Mouse (Mus musculus) telencephalon, adult 2 months (tissue): Measurements from ENCODE around the gene Ppp1r3d.
A peak's percentile ranks its signal among the peaks of the same experiment; 100 is the strongest.

Experiments used
- DNase-seq: peaks from one replicate; pipeline ENCODE4 v3.0.0-alpha.2; 2011; ENCODE audit warnings: low read depth, low spot score

Gene Ppp1r3d

DNA sequence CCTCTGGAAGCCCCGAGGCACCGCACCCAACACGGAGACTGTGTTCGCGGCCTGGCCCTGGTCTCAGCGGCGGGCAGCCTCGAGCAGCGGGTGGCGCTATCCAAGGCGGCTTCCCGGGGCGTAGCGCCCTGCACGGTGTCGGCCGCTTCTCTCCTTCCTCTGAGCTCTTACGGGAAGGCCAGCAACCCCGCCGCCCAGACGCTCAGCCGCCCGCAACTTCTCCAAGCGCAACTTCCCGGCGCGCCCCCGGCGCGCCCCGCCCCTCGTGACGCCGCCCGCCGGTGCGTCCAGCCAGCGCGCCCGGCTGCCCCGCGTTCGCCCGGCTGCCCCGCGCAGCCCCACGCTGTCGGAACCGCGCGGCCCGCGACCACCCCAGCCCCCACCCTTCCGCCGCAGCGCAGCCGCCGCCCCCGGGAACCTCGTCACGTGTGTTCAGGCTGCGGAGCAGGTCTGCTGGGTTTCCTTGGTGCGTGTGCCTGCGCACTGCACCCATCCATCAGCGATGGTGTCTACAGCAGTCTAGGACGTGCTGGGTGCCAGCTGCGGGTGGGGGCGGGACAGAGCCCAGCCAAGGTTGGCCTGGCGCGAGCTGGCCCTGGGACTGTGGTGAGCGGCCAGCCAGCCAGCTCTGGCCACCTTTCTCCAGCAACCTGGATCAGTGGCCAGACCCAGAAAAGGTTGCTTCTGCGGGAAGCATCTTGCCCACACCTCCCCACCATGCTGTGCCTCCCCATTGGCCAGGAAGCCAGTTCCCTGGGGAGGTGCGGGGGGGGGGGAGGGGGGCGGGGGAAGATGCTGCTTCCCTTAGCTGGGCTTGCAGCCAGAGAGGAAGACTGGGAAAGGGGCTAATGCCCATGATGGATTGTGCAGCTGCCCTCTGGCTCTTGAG, at the start of gene Ppp1r3d, which contains the start of gene Fam217b:
Ppp1r3d (minus strand) TSS at position 212 of the 889 bp plus-strand sequence.
Fam217b (plus strand) TSS at position 264 of the 889 bp plus-strand sequence.
- DNase-seq = peak; percentile 56

GRCm38 (mm10) chr2:178460353-178460752, 46.1 kb upstream of the Ppp1r3d start:
- DNase-seq = no peak

GRCm38 (mm10) chr2:178457414-178457813, 43.1 kb upstream of the Ppp1r3d start:
- no peak for DNase-seq

GRCm38 (mm10) chr2:178454664-178455516, 40.6 kb upstream of the Ppp1r3d start:
- DNase-seq = no peak

- no peak for DNase-seq
Measured at GRCm38 (mm10) chr2:178450961-178451360, 36.7 kb upstream of the Ppp1r3d start.

DNA sequence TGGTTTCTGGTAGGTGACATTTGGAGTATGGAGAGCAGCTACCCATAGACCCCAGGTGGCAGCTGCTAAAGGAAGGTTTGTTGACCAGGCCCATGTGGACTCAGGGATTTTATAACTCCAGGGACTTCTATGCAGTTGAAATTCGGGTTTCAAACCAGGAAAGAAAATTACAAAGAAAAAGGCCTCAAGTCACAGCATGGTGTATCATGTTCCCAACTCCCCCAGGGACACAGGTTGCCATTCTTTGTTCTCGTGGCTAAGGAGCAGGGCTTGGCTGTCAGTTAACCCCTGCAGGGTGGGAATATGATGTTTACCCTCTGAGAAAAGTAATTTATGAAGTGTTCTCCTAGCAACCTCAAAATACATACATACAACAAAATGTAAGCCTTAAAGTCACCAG, 36.0 kb upstream of the Ppp1r3d start:
- no peak for DNase-seq

DNA sequence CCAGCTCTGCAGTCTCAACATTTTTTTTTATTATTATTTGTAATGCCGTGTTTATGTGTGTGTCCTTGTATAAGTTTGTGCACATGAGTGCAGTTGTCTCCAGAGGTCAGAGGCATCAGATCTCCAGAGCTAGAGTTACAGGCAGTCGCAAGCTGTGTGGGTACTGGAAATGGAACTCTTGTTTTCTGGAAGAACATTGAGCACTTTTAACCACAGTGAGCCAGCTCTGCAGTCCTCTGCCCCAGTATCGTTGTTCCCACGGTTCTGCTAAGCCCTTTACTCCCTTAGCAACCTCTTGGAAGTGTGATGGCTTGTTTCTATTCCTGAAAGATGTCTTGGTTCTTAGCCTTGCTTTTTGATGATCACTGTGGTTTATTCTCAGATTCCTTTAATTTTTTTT, 35.1 kb upstream of the Ppp1r3d start:
- DNase-seq = no peak

- DNase-seq = no peak
Measured at GRCm38 (mm10) chr2:178437311-178437710, 23.0 kb upstream of the Ppp1r3d start.

GRCm38 (mm10) chr2:178433903-178434302, 19.6 kb upstream of the Ppp1r3d start:
- no peak for DNase-seq

DNA sequence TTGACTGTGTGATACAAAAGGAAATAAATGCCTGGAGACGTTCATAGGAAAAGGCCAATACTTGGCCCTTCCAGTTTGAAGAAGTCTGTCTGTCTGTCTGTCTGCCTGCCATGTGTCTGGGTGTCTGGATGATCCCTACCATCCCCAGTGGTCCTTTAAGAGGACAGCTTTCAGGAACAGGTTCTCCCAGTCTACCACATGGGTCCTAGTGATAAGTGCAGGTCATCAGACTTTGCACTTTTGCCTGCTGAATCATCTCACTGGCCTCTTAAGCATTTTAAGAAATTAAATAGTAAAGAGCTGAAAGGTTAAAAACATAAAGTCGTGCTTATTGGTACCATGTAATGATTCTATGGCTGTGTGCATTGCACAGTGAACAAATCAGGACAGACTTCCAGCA, 19.2 kb upstream of the Ppp1r3d start:
- DNase-seq = no peak

GRCm38 (mm10) chr2:178430231-178430630, 16.0 kb upstream of the Ppp1r3d start, which contains the start of gene Cdh26:
Gene Cdh26 (plus strand): TSS chr2:178430531.
- no peak for DNase-seq

- no peak for DNase-seq
Measured at GRCm38 (mm10) chr2:178429426-178429825, 15.2 kb upstream of the Ppp1r3d start.

DNA sequence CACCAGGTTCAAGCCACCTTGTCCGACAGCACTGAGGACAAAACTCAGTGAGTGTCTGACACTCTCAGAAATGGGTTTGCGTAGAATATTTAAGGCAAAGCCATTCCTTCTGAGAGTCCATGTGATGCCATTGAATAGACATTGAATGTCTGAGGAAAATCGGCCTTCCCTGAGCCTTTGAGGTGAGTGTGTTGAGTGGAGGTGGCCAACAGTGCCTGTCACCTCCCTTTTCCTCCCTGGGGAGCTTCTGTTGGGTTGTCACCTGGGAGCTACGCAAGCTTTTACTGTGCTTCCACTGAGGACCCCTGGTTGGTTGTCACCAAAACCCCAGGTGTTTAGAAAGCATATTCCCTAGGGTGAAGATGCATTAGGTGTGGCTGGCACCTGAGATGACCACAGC, 14.4 kb upstream of the Ppp1r3d start:
- DNase-seq = no peak

GRCm38 (mm10) chr2:178428183-178428582, 13.9 kb upstream of the Ppp1r3d start:
- no peak for DNase-seq

DNA sequence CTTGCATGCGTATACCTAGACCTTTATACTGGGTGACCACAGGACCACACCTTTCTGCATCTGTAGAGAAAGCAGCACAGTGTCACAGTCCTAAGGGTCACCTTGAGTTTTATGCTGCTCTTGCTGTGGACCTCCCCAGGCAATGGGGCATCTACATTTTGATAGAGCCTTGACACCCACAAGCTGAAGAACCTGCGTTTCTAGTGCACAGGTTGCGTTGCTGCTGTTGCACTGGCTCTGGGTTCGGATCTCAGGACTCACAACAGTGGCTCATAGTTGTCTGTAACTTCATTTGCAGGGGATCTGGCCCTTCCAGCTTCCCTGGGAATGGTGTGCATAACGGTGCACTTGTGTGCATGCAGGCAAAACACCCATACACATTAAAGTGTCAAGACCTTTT, 12.9 kb upstream of the Ppp1r3d start:
- no peak for DNase-seq

GRCm38 (mm10) chr2:178426229-178426628, 12.0 kb upstream of the Ppp1r3d start:
- no peak for DNase-seq

DNA sequence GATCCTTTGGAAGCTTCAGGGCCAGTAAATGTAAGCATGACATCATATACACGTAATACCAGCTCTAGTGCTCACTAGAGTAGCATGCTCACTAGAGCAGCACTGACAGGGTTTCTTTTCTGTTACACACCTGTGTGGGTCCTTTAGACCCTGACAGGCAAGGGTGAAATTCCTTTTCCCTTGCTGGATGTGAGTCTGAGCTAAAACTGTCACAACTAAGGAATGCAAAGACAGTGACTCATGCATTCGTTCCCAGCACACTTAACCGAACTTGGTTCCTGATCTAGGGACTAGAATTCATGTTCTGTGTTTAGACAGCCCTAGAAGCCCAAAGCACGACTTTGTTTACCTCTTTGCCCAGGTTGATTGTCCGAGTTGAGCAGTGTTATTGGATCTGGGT, 9.0 kb upstream of the Ppp1r3d start:
- no peak for DNase-seq

GRCm38 (mm10) chr2:178422186-178422585, 7.9 kb upstream of the Ppp1r3d start:
- DNase-seq = no peak

DNA sequence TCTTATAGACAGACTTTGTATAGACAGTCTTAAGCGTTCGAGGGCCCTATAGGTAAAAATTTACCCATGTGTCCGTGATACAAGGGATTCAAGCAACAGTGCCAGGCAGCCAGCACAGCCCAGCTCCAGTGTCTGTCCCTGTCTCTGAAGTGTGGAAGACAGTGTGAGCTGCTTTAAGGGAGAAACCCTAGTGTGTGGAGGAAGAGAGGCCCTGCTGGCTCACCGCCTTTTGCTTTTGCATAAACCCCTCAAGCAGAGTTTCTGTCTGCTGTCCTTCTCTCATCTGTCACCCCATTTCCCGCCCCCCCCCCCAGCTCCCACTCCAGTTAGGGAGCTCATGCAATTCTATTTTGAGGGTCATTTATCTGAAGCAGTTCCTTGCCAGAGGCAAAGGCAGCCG, 7.3 kb upstream of the Ppp1r3d start:
- no peak for DNase-seq

DNA sequence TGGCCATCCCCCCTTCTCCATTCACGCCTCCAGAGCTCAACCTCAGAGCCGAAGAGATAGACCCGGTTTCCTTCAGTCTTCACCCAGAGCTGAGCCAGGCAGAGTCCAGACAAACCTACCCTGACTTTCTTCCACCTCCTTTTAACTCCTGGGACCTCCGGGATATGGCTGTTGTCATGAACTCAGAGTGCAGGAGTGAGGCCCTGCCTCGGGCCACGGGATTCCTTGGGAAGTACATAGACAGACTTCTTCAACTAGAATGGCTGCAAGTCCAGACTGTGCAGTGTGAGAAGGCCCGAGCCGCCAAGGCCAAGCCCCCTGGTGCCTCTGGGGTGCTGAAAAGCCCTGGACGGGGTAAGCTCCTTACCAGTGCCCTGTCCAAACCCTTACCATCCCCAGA, 6.3 kb upstream of the Ppp1r3d start:
- DNase-seq = no peak

GRCm38 (mm10) chr2:178416970-178417369, 2.7 kb upstream of the Ppp1r3d start:
- DNase-seq = no peak

DNA sequence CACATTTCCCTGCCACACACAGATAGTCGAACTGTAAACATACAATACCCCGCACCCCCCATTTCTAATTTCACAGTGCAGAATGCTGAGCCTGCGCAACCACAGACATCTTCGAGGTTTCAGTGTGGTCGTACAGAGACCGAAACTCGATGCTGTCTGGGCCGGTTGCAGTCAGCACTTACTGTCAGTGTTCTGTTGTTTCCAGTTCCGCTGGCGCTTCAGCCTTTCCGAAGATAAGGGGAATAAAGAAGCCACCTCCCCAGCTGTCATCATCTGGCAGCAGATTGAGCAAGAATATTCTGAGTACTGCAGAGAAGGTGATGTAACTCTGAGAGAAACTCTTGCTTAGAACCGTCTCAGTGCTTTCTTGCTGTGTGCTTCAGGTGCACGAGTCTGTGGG, 2.2 kb upstream of the Ppp1r3d start:
- DNase-seq = no peak

DNA sequence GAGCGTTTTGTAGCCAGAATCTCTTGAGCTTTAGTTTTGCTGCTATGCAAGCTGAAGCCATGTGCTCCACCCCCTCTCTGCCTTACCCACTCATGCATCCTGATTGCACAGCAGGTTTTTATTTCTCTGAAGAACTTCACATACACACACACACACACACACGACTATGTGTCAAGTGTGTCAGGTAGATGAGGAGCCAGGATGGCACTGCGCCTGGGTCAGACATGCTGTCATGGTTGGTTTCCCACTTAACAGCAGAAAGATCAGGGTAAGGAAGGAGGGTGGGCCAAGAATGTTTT, 827 bp upstream of the Ppp1r3d start:
- no peak for DNase-seq
